Mouse (Mus musculus) lung, postnatal 14 days (tissue): Measurements from ENCODE around the gene Olfr70.

Experiments used
- DNase-seq: peaks from one replicate; pipeline ENCODE4 v3.0.0; 2021

Gene Olfr70

GRCm38 (mm10) chr4:43709869-43710268 lies 9.3 kb upstream of the Olfr70 start, which contains the start of gene Olfr71:
TSS of gene Olfr71 (minus strand) at chr4:43710255.
- DNase-seq = peak; percentile 57

GRCm38 (mm10) chr4:43705991-43706390 lies 5.4 kb upstream of the Olfr70 start:
- DNase-seq = no peak

- DNase-seq = no peak
Measured at GRCm38 (mm10) chr4:43703851-43704250, 3.2 kb upstream of the Olfr70 start.

GRCm38 (mm10) chr4:43703439-43703838 lies 2.8 kb upstream of the Olfr70 start:
- DNase-seq = no peak

DNA sequence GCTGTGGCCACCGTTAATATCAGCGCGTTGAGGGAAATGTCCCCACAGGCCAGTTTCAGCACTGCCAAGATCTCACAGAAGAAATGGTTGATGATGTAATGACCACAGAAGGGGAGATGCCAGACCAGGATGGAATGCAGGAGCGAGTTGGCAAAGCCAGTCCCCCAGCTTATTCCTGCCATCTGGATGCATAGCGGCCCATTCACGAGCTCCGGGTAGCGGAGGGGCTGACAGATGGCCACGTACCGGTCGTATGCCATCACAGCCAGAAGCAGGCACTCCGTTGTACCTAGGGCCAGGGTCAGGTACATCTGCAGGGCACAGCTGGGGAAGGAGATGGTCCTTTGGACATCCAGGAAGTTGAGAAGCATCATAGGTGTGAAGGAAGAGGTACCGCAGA lies 4.0 kb downstream of the Olfr70 start:
- DNase-seq = no peak

DNA sequence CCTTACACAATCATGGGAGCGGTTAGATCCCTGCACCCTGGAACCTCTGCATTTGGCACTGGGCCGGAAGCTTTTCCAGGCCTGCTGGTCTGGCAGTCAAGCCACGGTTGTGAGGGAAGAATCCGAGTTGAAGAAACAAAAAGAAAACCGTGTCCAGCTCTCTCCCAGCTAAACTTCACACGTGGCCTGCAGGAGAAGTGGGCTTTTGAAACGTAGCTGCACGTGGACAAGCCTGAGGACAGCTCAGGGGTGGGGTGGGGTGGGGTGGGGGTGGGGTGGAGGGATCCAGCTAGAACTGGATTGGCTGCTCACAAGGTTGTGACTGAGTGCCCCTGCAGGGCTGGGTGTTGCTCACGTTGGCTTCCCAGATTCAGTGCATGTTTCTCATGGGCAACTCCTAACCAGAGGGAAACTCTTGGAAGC lies 5.3 kb downstream of the Olfr70 start:
- peak; percentile 67 for DNase-seq

GRCm38 (mm10) chr4:43694439-43695248 lies 6.0 kb downstream of the Olfr70 start:
- no peak for DNase-seq

GRCm38 (mm10) chr4:43693806-43694241 lies 6.8 kb downstream of the Olfr70 start:
- peak; percentile 46 for DNase-seq

- DNase-seq = no peak
Measured at GRCm38 (mm10) chr4:43691026-43691425, 9.6 kb downstream of the Olfr70 start.

GRCm38 (mm10) chr4:43690021-43690420 lies 10.6 kb downstream of the Olfr70 start:
- no peak for DNase-seq

DNA sequence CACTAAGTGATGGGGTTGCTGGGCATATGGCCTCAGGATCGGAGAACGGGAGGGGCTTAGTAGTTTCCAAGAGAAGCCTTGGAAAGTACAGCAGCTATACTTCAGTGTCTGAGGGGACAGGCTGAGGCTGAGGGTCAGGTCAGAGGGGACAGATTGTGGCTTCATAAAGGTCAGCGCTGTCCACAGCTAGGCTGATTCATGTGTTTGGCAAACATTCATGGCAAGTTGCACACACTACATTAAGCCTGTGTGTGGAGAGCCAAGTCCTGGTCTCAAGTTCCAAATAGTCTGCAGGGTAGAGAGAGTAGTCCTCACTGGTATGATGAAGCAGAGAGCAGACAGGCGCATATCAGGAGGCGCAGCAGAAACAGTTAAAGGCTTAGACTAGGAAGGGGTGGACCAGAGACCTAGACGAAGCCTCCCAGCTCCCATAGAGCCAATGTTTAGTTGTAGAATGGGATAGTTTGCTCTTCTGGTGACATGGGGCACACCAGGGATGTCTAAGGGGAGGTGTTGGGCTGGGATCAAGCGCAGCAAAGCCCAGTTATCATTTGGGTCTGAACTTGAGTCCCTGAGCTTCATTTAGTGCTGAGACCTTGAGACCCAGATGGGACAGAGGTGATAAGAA lies 21.1 kb downstream of the Olfr70 start:
- no peak for DNase-seq

DNA sequence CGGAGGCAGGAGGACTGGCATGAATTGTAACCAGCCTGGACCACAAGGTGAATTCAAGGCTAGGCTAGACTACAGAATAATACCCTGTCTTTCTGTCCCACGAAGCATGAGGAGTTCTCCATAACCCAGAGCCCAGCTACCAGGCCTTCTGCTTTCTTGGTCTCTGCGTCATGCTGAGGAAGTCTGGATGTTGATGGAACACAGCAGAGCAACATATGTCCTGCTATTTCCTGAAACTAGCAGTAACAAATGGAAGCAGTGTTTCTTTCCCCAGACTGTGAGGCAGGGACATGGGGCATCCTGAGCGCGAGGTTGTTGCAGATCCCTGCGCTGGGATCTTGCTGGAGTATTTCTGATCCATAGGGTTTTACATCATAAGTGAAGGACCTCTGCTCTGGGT lies 22.1 kb downstream of the Olfr70 start:
- no peak for DNase-seq

DNA sequence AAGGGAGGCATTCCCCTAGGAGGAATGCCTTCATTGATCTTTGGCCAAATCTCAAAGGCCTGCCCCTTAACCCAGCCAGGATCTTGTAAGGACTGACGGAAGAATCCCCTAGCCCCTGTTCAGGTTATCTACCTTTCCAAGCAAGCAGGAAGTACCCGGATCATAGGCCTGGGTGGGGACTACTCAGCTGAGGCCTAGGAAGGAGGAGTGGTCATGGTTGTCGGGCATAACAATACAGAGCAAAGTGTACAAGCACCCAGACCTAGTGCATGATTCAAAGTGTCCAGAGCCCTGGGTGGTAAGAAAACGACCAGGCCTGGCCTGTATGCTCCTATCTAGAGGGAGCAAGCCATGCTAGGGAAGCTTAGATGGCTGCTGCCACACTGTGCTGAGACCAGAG lies 25.0 kb downstream of the Olfr70 start:
- DNase-seq = no peak

DNA sequence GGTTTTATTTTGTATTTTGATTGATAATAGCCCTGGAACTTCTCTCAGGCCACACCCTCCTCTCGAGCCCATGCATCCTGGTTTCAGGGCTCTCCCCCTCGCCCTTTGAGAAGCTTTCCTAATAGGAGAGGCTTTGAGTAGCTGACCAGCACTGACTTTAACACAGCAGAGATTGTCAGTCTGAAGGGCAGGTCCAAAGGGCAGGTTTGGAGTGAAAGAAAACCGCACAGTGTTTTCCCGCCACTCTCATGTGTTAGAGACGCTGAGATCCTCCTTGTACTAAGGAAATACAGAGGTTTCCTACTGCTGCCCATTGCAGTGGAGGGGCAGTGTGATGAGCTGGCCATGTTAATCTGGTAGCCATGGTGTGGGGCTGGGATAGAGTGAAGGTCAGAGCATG lies 25.6 kb downstream of the Olfr70 start:
- DNase-seq = no peak

GRCm38 (mm10) chr4:43673703-43674102 lies 26.9 kb downstream of the Olfr70 start:
- no peak for DNase-seq

DNA sequence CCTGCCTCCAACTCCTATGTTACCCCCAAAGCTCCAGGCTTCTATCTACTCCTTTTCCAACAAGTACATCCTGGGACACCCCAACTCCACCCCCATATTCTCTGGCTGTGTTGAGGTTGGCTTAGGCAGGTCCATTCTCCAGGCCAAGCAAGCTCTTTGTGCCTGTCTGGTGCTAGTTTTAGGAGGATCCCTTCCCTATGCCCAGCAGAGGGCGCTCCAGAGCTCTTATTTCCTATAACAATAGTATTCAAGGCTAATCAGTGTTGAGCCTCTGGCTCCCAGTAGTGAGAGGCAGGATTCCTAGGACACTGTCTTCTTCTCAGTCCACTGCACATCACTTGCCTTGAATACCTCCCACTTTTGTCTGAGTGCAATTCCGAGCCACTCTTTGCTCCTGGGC lies 28.5 kb downstream of the Olfr70 start:
- peak; percentile 98 for DNase-seq

DNA sequence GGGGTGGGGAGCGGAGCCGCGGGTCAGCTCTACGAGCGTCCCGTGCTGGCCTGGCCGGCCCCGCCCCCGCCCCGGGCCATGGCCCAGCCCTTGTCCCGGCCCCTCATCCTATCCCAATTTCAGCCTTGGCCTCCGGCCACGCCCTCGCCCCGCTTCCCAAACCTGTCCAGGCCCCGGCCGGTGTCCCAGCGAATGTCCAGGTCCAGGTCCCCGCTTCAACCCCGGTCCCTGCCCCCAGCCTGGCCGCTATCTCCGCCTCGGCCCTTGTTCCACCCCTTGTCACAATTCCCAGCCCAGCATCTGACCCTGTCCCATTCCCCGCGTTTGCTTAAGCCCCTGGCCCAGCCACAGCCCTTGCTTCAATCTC lies 31.2 kb downstream of the Olfr70 start:
- DNase-seq = peak; percentile 79

DNA sequence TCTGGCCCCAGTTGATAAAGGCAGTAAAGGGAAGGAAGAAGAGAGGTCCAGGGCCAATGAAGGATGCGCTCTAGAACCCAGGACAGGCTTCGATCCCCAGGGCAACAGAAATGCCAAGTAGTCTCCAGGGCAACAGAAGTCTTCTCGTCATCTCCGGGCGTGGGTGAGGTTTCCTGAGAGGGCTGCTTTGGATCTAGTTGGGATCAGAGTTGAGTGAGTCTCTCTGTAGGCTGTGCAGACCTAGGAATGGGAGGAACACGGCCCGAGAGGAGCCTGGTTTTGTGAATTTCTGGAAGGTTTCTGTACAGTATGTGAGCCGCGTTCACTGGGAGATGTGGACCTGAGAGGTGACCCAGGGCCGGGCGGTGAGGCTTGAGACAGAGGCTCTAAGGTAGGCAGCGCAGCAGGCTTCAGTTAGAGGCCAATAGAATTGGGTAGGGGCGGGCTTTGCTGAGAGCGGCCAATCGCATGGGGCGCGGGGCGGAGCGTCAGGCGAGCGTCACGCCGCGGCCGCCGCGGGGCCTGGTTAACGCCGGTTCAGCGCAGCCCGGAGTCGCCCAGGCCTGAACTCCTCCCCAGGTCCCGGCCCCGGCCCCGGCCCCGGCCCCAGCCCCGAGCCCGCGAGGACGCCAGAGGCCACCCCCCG lies 31.7 kb downstream of the Olfr70 start, which contains the start of the genes Tmem8b and Fam221b:
Gene Tmem8b, plus strand, starts transcription at position 190 of the 646 bp plus-strand sequence.
Gene Fam221b, minus strand, starts transcription at position 364 of the 646 bp plus-strand sequence.
- peak; percentile 88 for DNase-seq

DNA sequence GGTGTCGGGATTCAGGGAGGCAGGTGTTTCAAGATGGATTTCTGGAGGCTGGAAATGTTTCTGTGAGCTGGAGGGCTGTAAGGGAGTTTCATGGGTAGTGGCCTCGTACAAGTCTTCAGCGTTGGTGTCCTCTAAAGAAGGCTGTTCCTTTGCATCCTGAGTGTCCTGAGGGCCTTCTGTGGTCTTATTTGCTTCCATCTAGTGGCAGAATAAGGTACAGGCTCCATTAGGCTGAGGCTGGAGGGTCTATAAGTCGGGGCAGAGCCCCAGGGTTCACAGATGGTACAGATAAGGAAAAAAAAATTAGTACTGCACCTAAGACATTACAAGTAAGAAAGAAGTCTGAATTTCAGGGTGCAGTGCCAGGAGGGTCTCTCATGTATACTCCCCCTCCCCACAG lies 34.2 kb downstream of the Olfr70 start:
- peak; percentile 24 for DNase-seq

- DNase-seq = no peak
Measured at GRCm38 (mm10) chr4:43657146-43657545, 43.5 kb downstream of the Olfr70 start.

- peak; percentile 92 for DNase-seq
Measured at GRCm38 (mm10) chr4:43656339-43657109, 44.1 kb downstream of the Olfr70 start, which contains the start of gene Hint2. TSS of gene Hint2 (minus strand) at chr4:43656466.

DNA sequence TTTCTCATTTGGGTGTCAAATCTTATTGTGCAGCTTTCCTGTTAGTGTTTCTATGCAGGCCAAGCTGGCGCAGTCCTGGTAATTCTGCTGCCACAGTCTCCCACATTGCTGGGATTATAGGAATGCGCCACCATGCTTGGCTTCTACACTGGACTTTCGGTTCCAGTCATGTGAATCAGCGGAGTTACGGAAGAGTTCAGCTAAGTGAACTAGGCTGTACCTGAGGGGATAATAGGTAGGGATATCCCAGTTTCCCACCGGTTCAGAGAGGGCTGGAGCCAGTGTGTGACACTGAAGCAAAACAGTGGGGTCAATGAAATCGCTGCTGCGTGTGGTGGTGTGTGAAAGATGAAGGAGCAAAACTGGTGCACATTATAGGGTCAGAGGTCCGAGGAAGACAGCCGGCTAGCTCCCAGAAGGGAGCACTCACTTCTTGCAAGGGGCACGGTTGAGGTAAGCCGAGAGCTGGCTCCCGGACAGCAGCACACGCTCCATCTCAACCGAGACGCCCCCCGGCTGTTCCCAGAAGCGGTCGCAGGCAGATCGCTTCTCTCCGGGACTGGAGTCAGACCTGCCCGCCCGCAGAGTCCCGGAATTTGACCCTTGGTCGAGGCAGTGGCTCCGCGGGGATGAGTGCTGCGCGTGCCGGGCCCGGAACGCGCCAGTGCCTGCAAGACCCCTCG lies 44.8 kb downstream of the Olfr70 start:
- no peak for DNase-seq
